24 mouse cellular contexts compared by ENCODE assay signal in genomic region chr11:9159953-9160352, GRCm38 (mm10). TPM values are rescaled to one million over a fixed set of nuclear protein-coding genes. Genes with fewer than 3 reads are reported as not detected.
A peak's percentile ranks its signal among the peaks of the same experiment; 100 is the strongest.
DNase-seq lines count a peak whose midpoint lies in the region; ATAC-seq and TF ChIP-seq lines count a peak whose summit lies in the region.
"Had no signal": no experiment of that assay in that cellular context is flagged by ENCODE, and none has a peak within 500 bp of the region (broad histone marks: within the 10 kb centered on the region; RNA-seq: fewer than 3 reads in every experiment).

No protein-coding gene starts in this region.

- TF ChIP-seq CTCF in Patski (IDR thresholded peaks at IDR 0.05): no peak
- no peak for TF ChIP-seq CTCF in intestine, postnatal 0 days (IDR thresholded peaks at IDR 0.05; ENCODE audit: low read depth)

- 12% methylated on average over 3 of the region's 3 CpGs for WGBS in intestine, postnatal 0 days
- 33% methylated on average over 3 of the region's 3 CpGs for WGBS in kidney, embryonic 15.5 days

- H3K4me2 ChIP-seq in intestine, postnatal 0 days (replicated peaks; ENCODE audit: low read depth): no peak overlapping the region
- H3K4me2 ChIP-seq in kidney, embryonic 15.5 days: no peak overlapping the region
- H3K4me2 ChIP-seq: embryonic facial prominence, embryonic 15.5 days; forebrain, embryonic 15.5 days; heart, embryonic 13.5 days; midbrain, embryonic 13.5 days had no signal

- POLR2A ChIA-PET in Patski (lab: Charles Lee): no interaction called here

- no peaks in the 10 kb centered on the region for H3K36me3 ChIP-seq in intestine, postnatal 0 days (ENCODE audit: control insufficient read depth, insufficient read depth)
- no peaks in the 10 kb centered on the region for H3K36me3 ChIP-seq in kidney, embryonic 15.5 days
- H3K36me3 ChIP-seq: embryonic facial prominence, embryonic 15.5 days; forebrain, embryonic 15.5 days; G1E; heart, embryonic 13.5 days; midbrain, embryonic 13.5 days had no signal

- H3K9ac ChIP-seq in intestine, postnatal 0 days (ENCODE audit: low read depth, low read length): no peak overlapping the region
- no peak overlapping the region for H3K9ac ChIP-seq in kidney, embryonic 15.5 days
- H3K9ac ChIP-seq: embryonic facial prominence, embryonic 15.5 days; forebrain, embryonic 15.5 days; heart, embryonic 13.5 days; midbrain, embryonic 13.5 days had no signal

- ATAC-seq in Patski: peak; percentile 75
- 0 out of 2 replicates have a peak, but pooled peaks have one; percentile 26 for ATAC-seq in intestine, postnatal 0 days
- ATAC-seq in kidney, embryonic 15.5 days (replicated peaks; ENCODE audit: low FRiP score): peak; percentile 89
- ATAC-seq: forebrain, embryonic 15.5 days; hindbrain, postnatal 0 days; midbrain, embryonic 13.5 days had no signal

- H3K4me1 ChIP-seq in intestine, postnatal 0 days (replicated peaks; ENCODE audit: control insufficient read depth, insufficient read depth, low read length): no peaks in the 10 kb centered on the region
- H3K4me1 ChIP-seq in kidney, embryonic 15.5 days: no peaks in the 10 kb centered on the region
- H3K4me1 ChIP-seq: embryonic facial prominence, embryonic 15.5 days; forebrain, embryonic 15.5 days; heart, embryonic 13.5 days; megakaryocyte, embryonic 14.5 days; midbrain, embryonic 13.5 days had no signal

- H3K4me3 ChIP-seq in intestine, postnatal 0 days (ENCODE audit: low read depth, low read length): no peak overlapping the region
- no peak overlapping the region for H3K4me3 ChIP-seq in kidney, embryonic 15.5 days (replicated peaks)
- H3K4me3 ChIP-seq: embryonic facial prominence, embryonic 15.5 days; forebrain, embryonic 15.5 days; heart, adult 2 months; heart, embryonic 13.5 days; megakaryocyte, embryonic 14.5 days; midbrain, embryonic 13.5 days had no signal

- CTCF ChIA-PET in Patski (lab: Charles Lee): no interaction called here

- DNase-seq in Patski (ENCODE audit: low read depth, low spot score): peak; percentile 73
- DNase-seq in kidney, postnatal 36 days: peak; percentile 27 to 88
- no peak for DNase-seq in thymus, postnatal 25 days
- DNase-seq in testis, postnatal 14 days (ENCODE audit: low spot score): no peak
- DNase-seq in layer of hippocampus, adult 18-20 months (ENCODE audit: low spot score in 2 of 2): no peak
- DNase-seq: adrenal gland, postnatal 25 days; B cell, adult 2 months; cerebellum, adult 9-10 months; gastrocnemius, postnatal 14 days; heart, adult 2 months; heart, postnatal 14 days; lung, postnatal 14 days had no signal

- no peak overlapping the region for H3K27ac ChIP-seq in intestine, postnatal 0 days (ENCODE audit: low read depth, low read length)
- no peak overlapping the region for H3K27ac ChIP-seq in kidney, embryonic 15.5 days
- H3K27ac ChIP-seq: embryonic facial prominence, embryonic 15.5 days; forebrain, embryonic 15.5 days; heart, adult 2 months; heart, embryonic 13.5 days; hindbrain, postnatal 0 days; midbrain, embryonic 13.5 days had no signal

- no peaks in the 10 kb centered on the region for H3K9me3 ChIP-seq in intestine, postnatal 0 days (ENCODE audit: control insufficient read depth)
- H3K9me3 ChIP-seq in kidney, embryonic 15.5 days (replicated peaks): no peaks in the 10 kb centered on the region
- H3K9me3 ChIP-seq: embryonic facial prominence, embryonic 15.5 days; forebrain, embryonic 15.5 days; G1E; heart, embryonic 13.5 days; megakaryocyte, embryonic 14.5 days; midbrain, embryonic 13.5 days had no signal

- peaks cover 7% of the 10 kb centered on the region for H3K27me3 ChIP-seq in Patski
- no peaks in the 10 kb centered on the region for H3K27me3 ChIP-seq in intestine, postnatal 0 days (replicated peaks; ENCODE audit: control insufficient read depth, insufficient read depth, low read length)
- no peaks in the 10 kb centered on the region for H3K27me3 ChIP-seq in kidney, embryonic 15.5 days
- H3K27me3 ChIP-seq: embryonic facial prominence, embryonic 15.5 days; forebrain, embryonic 15.5 days; heart, embryonic 13.5 days; megakaryocyte, embryonic 14.5 days; midbrain, embryonic 13.5 days had no signal

- in situ Hi-C loops in Patski (cut with MboI; ENCODE audit: low pct_unique_long_range_greater_than_20kb): no loop called here

RNA-seq across cellular contexts. Expression of gene Abca13, which starts 31.8 kb away (rescaled TPM):
- 0.01 TPM for polyA plus RNA-seq in Patski (2021)
- polyA plus RNA-seq in intestine, postnatal 0 days (2015; fragmentation: Nextera tagmentation; extraction: Ambion mirVana): 0.86 and 1.1 TPM in 2 replicates
- polyA plus RNA-seq in kidney, embryonic 15.5 days (2015; fragmentation: Nextera tagmentation; extraction: Ambion mirVana): 0.16 and 0.17 TPM in 2 replicates
- under 1 TPM in 1 of 2 experiments, not detected in 1; 0.05 TPM for total RNA-seq in layer of hippocampus, adult 18-20 months (2021)
- total RNA-seq: gastrocnemius, postnatal 14 days; heart, adult 2 months; liver, adult 2 months had no signal
- polyA plus RNA-seq: G1E; hindbrain, embryonic 11.5 days; limb, embryonic 11.5 days; liver, adult 2 months had no signal

RNA-seq across cellular contexts. Expression of gene Upp1, which starts 42.0 kb away (rescaled TPM):
- 34.6 TPM for polyA plus RNA-seq in Patski (2021)
- 5.6 and 6.6 TPM in 2 replicates for polyA plus RNA-seq in intestine, postnatal 0 days (2015; fragmentation: Nextera tagmentation; extraction: Ambion mirVana)
- 11.4 and 12.4 TPM in 2 replicates for polyA plus RNA-seq in kidney, embryonic 15.5 days (2015; fragmentation: Nextera tagmentation; extraction: Ambion mirVana)
- total RNA-seq in layer of hippocampus, adult 18-20 months (2021): 1 to 10 TPM; 4.0 to 4.1 TPM

Comparison
In these comparisons a context has a peak if more than half of its experiments do, and no peak if none do; other contexts are left out.
1. ATAC-seq: peak in every context shown above with its lines; median percentile 89 in kidney, embryonic 15.5 days; 75 in Patski; 26 in intestine, postnatal 0 days.
2. DNase-seq: peak in Patski (single experiment) and kidney, postnatal 36 days (2 of 2); none in thymus, postnatal 25 days (single experiment), testis, postnatal 14 days (single experiment) and layer of hippocampus, adult 18-20 months (0 of 2).